Mouse (Mus musculus) lung, adult 2 months (tissue): ENCODE measurements around the gene Ptges2.

ENCODE experiments used
- CTCF ChIP-seq: fragments of 200-500 bp; IDR thresholded peaks from 2 replicates; pipeline ENCODE4 v1.5.1; 2011; ENCODE audit warnings: mild to moderate bottlenecking, low read length, control low read depth; ENCODE audit not compliant: insufficient read depth
- POLR2A ChIP-seq: fragments of 200-500 bp; IDR thresholded peaks from 2 replicates; pipeline ENCODE4 v1.6.1; 2011; ENCODE audit warnings: low read depth, mild to moderate bottlenecking, control low read depth, low read length, borderline replicate concordance; ENCODE audit errors: extremely low read depth

GRCm38 (mm10) chr2:32360741-32361140, 35.0 kb upstream of the Ptges2 start:
- TF ChIP-seq POLR2A (no peak), CTCF (no peak)
